Mouse (Mus musculus) midbrain, embryonic 16.5 days (tissue): ENCODE measurements around the gene Dhx32. TPM values are rescaled to one million over a fixed set of nuclear protein-coding genes. Genes with fewer than 3 reads are reported as not detected.

Source experiments
- ATAC-seq: fragments of 200-750 bp; cut with Nextera tagmentation; 2 replicates; pipeline ENCODE4 v1.8.0; 2017; ENCODE audit warnings: moderate TSS enrichment
- H3K27ac ChIP-seq: fragments of 300-500 bp; sonication (generic); 2 replicates; pipeline ENCODE4 v1.5.1; 2014; ENCODE audit warnings: mild to moderate bottlenecking, low read length, mixed read lengths
- H3K27me3 ChIP-seq: fragments of 300-500 bp; sonication (generic); 2 replicates; pipeline ENCODE4 v1.6.1; 2014; ENCODE audit warnings: low read depth, low read length, mixed read lengths; ENCODE audit not compliant: control insufficient read depth, insufficient read depth
- H3K36me3 ChIP-seq: fragments of 300-500 bp; sonication (generic); 2 replicates; pipeline ENCODE4 v1.6.1; 2014; ENCODE audit warnings: mild to moderate bottlenecking, low read length, moderate library complexity, mixed read lengths; ENCODE audit not compliant: control insufficient read depth, insufficient read depth
- H3K4me1 ChIP-seq: fragments of 300-500 bp; sonication (generic); 2 replicates; pipeline ENCODE4 v1.6.1; 2014; ENCODE audit warnings: mild to moderate bottlenecking, low read length, mixed read lengths; ENCODE audit not compliant: control insufficient read depth, insufficient read depth
- H3K4me2 ChIP-seq: fragments of 300-500 bp; sonication (generic); 2 replicates; pipeline ENCODE4 v1.6.1; 2014; ENCODE audit warnings: mild to moderate bottlenecking, low read length, mixed read lengths
- H3K4me3 ChIP-seq: fragments of 300-500 bp; sonication (generic); 2 replicates; pipeline ENCODE4 v1.5.1; 2014; ENCODE audit warnings: low read depth, mild to moderate bottlenecking, low read length, moderate library complexity, mixed read lengths
- H3K9ac ChIP-seq: fragments of 300-500 bp; sonication (generic); 2 replicates; pipeline ENCODE4 v1.6.1; 2014; ENCODE audit warnings: low read depth, low read length, mixed read lengths
- H3K9me3 ChIP-seq: fragments of 300-500 bp; sonication (generic); replicated peaks from 2 replicates; pipeline ENCODE4 v1.6.1; 2014; ENCODE audit warnings: mild to moderate bottlenecking, low read length, mixed read lengths; ENCODE audit not compliant: control insufficient read depth, poor library complexity, severe bottlenecking
- WGBS: fragments of 180-500 bp; shearing (Covaris S2); extraction: QIAGEN DNeasy Blood & Tissue Kit; methylation state at CpG from one replicate; pipeline ENCODE4 v1.1.7; 2014; 5-methylcytosine and 5-hydroxymethylcytosine counted together
- polyA plus RNA-seq: library from polyadenylated mRNA; unstranded; fragments of >200 nt; fragmentation: Nextera tagmentation; extraction: Ambion mirVana; gene quantifications from 2 replicates; pipeline ENCODE4 v1.2.1, GENCODE M21; 2015

The Dhx32 gene
- polyA plus RNA-seq, 1 experiment from 2014 or later, result 46.3 TPM

DNA sequence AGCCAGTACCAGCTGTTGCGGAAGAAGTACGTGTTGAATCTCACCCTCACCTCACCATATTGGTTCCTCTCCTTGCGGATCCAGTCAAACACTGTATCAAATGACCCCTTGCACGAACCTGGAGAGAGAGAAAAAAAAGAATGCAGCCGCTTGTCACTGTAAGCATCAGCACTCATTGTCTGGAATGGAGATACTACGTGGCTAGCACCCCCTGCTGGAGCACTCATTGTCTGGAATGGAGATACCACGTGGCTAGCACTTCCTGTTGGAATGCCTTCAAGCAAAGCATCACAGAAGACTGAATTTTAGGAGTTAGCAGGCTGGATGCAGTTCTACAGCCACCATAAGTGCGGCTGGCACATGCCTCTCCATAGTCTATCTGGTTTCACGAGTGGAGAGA, 106.5 kb downstream of the Dhx32 start:
- H3K9ac ChIP-seq, result no peak overlapping the region
- peaks cover 21% of the 10 kb centered on the region for H3K36me3 ChIP-seq
- H3K9me3 ChIP-seq, result no peaks in the 10 kb centered on the region
- WGBS, result 65% methylated on average over 9 of the region's 9 CpGs
- H3K27me3 ChIP-seq, result no peaks in the 10 kb centered on the region
- no peak overlapping the region for H3K4me2 ChIP-seq
- no peak overlapping the region for H3K27ac ChIP-seq
- no peak overlapping the region for H3K4me3 ChIP-seq
- no peak for ATAC-seq
- H3K4me1 ChIP-seq, result no peaks in the 10 kb centered on the region

Other genes starting within 250 kb of the Dhx32 start
- gene Tex36, start 180.6 kb downstream of the Dhx32 start, polyA plus RNA-seq, result not detected in 2 replicates
- 19.0 and 19.5 TPM in 2 replicates for gene Edrf1, start 145.2 kb downstream of the Dhx32 start, polyA plus RNA-seq
- gene Mmp21, start 102.7 kb downstream of the Dhx32 start, polyA plus RNA-seq, result not detected in 2 replicates
- 89.8 and 93.0 TPM in 2 replicates for gene Bccip, start 73.4 kb downstream of the Dhx32 start, polyA plus RNA-seq
- 55.7 and 56.7 TPM in 2 replicates for gene Uros, start 72.7 kb downstream of the Dhx32 start, polyA plus RNA-seq
- 5.2 and 7.9 TPM in 2 replicates for gene Fank1, start 5.9 kb downstream of the Dhx32 start, polyA plus RNA-seq